Mouse (Mus musculus): ENCODE results near the gene Flt1. TPM values are rescaled to one million over a fixed set of nuclear protein-coding genes. Genes with fewer than 3 reads are reported as not detected.

The Flt1 gene
- 10 to 100 TPM; 72.0 to 79.5 TPM for total RNA-seq (2021)
- long read RNA-seq, experiment 1, full-length matches to known transcripts, result 8 of 24 reads
- long read RNA-seq, experiment 1, partial matches to known transcripts, result 12 of 24 reads
- long read RNA-seq, experiment 1, other reads (novel, unspliced or antisense), result 4 of 24 reads
- long read RNA-seq, experiment 2, full-length matches to known transcripts, result 3 of 10 reads
- long read RNA-seq, experiment 2, partial matches to known transcripts, result 1 of 10 reads
- long read RNA-seq, experiment 2, other reads (novel, unspliced or antisense), result 6 of 10 reads

DNA sequence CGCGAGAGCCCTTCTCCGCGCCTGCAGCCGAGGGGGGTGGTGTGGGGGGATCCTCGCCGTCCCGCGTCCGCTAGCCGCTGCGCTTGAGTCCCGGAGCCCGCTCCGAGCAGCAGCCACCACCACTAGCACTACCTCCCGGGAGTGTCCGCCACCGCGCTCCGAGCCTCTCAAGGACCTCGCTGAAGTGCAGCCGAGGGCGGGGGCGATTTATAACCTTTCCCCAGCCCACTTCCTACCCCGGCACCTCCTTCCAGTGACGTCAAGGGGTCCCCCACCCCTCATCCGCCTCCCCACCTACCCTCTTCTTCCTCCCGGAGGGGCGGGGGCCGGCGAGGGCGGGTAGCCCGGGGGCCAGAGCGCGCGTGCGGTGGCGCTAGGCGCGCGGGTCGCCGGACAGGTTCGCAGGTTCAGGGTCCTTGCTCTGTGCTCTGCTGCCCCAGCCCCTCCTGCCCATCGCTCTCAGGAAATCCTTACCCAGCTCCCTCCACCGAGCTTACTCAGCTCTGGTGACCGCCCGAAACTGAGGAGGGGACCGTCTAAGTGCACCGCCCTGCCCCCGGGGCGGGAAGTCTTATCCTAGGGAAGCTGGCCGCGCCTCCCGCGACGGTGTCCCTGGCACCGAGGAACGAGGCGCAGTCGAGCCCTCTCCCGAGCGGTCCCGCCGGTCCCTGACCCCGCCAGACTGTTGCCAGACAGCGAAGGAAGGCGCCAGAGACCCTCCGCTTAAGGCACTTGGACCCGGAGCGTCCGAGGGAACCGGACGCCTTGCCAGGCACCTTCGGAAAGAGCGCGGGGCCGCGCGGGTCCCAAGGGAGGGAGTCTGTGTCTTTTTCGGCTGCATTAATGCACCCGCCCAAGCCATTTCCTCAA lies at the start of gene Flt1:
TSS of gene Flt1 (minus strand) at position 181 of the 870 bp plus-strand sequence.
- peak; percentile 81 to 92 for DNase-seq

DNA sequence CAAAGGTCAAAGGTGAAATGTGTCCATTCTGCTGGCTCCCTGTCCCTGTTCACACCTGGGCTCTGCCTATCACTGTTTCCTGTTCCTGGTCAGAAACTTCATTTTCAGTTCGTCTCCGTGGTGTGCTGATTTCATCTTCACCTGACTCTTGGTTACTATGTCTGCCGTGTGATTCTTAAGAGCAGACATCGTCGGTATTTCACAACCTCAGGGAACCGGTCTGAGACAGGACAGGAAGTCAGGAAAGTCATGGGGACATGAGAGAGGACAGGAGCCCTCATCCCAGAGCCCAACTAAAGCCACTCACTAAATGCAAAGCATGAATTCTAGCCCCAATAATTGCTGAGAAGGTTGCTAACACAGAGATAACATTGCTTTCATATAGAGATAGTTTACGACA lies 49.4 kb upstream of the Flt1 start:
- no peak for DNase-seq

DNA sequence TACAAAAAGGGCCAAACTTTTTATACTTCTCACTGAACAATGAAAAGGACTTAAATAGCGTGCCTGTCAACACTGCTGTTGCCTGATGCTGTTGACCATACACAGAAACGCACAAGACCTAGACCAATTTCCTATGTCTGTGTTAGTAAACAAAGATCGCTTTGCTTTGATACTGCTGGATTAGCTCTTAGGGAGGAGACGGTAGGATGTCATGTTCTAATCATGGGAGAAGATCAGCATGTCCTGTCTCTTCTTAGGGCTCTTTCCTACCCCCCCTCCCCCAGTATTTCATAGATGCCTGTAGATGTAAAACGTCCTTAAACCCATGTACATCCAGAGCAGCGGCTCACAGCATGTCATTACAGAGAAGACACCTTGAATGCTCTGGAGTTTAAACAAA lies 44.1 kb upstream of the Flt1 start:
- DNase-seq, result no peak

DNA sequence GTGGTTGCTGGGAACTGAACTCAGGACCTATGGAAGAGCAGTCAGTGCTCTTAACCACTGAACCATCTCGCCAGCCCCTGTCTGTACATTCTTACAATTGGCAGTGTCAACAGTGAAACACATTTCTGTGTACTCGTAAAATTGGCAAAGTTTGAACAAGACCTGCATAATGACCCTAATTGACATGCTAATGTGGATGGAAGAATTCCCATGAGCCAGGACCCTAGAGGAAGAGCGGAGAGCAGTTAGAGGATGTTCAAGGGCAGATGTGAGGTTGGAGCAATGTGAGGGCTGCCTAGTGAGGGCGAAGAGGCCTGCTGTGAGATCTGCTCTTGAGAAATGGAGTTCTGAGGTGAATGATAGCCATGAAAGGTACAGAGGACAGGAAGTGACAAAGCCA lies 38.2 kb upstream of the Flt1 start:
- DNase-seq, result no peak

DNA sequence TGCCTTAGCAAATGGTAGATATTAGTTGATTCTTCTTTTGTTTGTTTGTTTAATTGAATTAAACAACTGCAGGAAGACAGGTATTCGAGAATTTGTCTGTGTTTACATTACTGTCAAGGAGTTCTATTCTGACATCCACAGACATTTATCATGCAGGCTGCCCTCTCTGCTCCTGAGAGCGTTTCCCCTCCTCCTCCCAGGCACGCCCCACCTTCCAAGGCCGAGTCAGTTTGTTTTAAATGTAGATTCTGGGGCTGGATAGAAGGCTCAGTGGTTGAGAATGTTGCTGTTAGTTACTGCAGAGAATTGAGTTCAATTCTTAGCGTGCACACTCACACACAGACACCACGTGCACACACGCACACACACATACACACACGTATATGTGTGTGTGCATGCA lies 36.2 kb upstream of the Flt1 start:
- no peak for DNase-seq

DNA sequence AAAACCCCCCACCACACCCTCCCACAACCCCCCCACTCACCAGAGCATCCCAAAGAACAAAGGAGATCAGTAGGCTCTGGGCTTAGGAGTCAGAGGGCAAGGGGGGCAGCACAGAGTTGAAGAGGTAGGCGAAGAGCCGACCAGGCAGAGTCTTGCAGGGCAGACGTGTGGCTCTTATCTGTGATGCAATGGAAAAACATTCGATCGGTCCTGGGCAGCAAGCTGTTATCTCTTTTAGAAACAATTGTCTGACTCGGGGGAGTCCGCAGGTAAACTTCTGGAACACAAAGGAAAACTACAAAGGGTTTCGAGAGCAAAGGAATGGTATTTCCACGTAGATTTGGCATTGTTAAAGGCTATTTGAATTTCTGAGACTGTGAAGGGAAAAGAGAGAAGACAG lies 35.5 kb upstream of the Flt1 start:
- DNase-seq, result no peak

DNA sequence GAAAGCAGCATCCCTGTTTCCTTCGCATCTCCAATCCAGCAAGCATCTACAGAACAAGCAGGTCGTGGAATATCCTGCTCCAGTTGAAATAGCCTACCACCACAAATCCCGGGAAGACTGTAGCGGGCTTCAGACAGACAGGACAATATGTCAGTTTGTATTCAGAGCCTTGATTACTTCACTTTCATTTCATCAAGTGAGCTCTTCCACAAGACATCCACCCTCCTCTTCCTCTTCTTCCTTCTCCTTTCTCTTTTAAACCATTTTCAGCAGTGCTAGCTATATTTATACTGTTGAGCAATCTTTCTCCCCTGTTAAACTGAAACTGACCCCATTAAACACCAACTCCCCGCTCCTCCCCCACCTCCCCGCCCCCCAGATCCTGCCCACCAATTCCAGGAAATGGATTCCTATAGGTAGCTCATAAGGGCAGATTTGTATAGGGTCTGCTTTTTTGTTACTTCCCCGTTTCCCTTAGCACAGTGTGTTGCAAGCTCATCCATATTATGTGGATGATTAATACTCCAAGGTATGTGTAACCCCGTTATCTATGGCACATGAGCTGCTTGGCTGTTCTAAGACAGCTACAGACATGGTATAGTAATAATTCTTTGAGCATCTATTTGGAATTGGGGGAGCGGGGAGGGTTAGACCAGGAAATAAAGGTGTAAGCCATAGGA lies 33.0 kb upstream of the Flt1 start:
- DNase-seq, result no peak

DNA sequence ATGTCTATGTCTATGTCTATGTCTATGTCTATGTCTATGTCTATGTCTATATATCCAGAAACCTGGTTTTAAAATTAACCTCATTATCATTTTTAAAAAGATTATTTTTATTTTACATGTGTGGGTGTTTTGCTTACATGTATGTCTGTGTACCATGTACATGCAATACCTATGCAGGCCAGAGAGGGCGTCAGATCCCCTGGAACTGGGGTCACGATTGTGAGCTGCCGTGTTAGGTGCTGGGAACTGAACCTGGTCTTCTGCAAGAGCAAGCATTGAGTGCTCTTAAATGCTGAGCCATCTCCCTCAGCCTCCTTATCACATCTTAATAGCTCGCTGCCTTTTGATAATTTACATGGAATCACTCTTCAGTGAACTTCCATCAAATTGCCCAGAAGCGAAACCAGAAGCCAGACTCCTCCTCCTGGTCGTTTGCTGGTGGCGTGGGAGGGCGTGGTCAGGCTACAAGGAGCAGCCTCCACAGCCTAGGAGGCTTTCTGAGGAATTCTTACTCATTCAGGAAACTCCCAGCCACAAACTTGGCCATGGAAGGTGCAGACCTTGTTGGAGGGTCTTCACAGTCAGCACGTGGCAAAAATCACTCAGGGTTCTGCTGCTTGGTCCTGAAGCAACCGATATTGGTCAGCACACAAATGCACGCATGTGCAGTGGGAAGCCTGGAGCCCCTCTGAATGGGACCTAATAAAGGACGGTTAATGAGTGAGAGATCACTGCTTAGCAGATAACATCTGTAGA lies 32.2 kb upstream of the Flt1 start:
- peak; percentile 61 to 70 for DNase-seq

DNA sequence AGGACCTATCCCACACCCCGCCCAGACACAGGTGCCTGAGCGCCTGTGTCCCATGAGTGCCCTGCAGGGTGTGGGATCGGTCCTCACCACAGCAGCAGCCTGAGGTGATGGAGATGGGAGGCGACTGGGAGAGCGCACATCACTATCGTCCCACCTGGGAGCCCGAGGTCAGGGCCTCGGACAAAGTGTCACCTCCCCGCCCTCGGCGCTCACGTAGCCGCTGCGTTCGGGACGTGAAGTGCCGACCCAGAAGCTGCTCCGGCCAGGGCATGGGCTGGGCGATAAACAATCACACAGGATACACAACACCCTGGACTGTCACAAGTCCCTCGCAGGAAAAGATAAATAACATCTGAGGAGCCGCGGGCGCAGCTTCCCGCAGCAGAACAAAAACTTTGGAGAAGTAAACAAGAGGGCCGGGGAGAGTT lies 27.1 kb upstream of the Flt1 start:
- DNase-seq, result peak; percentile 53 to 69

DNA sequence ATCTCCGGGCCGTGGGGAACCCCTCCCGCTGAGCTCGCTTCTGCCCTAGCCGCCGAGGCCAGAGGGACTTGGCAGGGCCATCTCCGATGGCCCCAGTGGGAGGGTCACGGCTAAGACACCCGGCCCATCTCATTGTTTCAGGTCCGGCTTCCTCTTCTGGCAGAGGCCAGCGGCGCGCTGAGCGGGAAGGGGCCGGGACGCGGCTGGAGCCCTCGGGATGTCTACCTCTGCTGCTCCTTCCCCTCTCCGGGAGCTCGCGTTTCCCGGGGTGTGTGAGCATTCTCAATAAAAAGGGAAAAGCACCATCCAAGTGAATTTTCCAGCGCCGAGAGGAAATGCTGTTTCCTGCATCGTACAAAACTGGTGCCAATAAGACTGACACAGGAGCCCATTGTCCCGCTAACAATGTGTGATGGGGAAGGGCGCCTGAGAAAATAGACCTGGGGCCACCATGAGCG lies 25.9 kb upstream of the Flt1 start:
- peak; percentile 70 to 92 for DNase-seq

DNA sequence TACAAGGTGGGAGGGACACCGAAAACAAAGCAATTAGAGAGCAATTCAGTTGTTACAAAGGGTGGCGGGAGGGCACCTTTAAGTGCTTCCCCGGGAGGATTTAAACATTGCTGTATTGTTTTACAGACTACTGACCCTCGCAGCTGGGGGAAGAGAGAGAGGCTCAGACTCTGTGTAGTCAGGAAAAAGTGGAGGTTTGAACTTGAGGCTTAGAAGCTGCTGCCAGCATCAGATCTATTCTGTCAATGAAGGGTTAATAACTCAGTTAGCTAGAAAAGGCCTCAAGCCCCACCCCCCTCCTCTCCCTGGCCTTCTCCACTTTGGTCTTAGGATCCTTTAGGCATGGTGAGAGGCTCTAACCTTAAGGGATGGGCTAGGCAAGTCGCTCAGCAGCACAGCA lies 24.2 kb upstream of the Flt1 start:
- no peak for DNase-seq

DNA sequence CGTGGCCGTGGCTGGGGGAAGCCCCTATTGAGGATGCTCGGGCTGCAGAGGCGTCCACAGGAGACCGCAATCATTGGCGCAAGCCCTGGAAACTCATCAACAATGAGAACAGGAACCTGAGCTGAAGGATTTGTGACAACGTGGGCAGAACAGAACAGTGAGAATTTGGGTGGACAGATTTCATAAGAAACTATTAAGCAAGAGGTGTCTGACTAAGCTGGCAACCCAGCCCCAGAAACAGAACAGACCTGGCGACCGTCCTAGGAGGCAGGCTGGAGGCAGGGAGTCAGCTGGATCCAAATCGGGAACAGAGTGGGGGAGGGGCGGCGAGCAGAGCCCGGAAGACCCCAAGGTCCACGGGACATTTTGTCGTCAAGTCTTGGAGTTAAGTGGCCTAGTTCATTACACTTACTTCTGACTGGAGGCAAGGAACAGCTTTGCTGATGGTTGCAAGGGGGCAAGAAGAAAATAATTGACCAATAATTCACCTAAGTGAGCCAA lies 22.3 kb upstream of the Flt1 start:
- peak; percentile 81 to 83 for DNase-seq

DNA sequence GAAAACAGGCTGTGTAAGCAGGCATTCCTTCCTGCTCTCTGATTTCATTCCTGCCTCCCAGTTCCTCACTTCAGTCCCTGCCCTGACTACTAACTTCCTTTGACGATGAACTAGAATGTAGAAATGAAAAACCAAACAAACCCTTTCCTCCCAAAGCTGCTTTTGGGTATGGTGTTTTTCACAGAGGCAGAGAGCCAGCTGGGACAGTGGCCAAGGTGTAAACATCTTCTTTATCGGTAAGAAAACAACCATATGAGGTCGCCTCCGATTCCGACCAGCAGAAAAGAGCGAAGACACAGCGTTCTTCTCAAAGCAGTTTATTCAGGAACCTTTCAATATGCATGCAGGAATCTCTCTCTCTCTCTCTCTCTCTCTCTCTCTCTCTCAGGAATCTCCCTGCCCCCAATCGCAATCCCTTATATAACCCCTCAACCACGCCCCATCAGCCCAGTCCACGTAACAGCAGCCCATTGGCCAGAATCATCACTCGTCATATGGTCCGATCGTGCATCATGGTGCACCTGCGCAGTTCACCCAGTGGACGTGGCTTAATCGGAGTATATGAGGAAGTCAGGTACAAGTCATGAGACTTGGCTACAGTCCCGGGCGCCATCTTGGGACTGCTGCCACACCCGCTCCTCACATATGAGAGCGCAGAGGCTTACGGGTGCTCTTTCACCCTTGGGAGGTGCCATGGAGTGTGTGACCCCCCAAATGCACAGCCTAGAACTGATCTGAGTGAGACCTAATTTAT lies 19.3 kb upstream of the Flt1 start:
- no peak for DNase-seq

DNA sequence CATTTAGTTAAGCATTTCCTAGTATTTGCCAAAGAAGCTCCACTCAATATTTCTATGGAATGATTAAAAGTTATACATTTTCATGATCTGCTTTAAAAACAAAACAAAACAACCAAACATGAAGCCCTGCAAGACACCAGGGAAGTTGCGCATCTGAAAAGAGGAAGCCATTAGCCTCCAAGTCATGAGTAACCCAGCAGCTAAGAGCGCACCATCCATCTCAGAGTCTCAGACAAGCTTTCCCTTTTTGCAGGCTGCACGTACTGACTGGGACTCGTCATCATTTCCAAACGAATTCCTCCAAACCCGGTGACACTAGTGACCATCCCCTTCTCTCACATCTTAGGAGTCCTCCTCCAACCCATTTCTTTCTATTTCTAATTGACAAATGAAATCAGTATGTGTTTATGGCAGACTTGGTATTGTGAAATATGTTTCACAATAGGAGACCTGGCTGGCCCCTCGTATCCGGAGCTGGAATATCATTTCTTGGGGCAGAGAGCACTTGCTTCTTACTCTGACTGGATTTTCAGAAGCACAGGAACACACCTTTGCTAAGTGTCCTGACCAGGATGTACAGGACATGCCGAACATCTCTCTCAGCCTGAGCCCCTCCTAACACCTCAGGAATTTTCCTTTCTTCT lies 16.8 kb upstream of the Flt1 start:
- DNase-seq, result no peak

DNA sequence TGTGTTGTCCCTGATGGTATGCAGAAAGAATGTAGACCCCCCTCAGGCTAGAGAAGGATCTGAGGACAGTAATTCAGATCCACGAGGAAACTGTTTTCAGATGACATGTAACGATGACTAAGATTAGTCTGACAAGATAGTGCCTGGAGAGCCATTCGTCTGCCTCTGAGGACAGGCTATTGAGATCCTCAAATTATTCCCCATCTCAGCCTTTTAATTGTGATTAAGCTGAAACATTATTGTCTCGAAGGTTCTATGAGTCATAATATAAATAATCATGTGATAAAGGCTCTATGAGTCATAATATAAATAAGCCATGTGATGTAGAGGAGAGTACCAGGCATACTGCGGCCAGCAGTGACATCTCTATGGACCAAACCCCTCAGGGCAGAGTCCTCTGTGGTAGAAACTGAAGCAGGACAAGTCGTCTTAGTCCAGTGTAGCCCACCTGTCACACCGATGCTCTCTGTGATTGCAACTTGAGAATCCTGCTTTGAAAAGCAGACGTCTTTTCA lies 11.0 kb upstream of the Flt1 start:
- DNase-seq, result no peak

DNA sequence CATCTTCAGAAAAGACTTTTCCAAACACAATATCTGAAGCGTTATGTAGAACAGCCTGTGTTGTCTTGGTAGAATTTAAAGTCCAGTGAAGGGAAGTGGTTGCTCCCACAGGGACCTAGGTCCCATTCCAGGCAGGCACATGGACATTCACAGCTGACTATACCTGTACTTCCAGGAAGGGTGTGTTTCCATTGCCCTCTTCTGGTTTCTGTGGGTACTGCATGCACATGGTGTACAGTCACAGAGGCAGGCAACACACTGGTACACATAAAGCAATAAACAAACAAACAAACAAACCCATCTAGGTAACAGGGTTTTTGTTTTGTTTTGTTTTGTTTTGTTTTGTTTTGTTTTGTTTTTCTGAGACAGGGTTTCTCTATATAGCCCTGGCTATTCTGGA lies 7.9 kb upstream of the Flt1 start:
- DNase-seq, result no peak

DNA sequence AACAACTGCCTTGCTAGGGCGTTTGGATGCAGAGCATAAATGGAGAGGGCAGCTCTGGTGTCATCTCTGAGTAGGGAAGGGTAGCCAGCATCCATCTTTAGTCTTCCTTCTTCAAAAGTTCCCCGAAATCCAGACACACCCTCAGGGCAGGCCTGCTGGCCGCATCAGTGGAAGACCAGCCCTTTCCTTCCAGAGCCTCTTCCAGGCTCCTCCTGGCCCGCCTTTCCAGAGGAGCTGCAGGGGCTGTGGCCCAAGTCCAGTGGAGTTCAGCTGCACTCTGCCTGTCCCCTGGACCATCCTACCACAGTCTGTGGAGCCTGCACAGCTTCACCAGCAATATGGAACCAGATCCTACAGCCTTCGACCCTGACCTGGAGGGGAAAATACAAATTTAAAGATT lies 7.1 kb upstream of the Flt1 start:
- DNase-seq, result peak in 1 of 2 experiments; percentile 69

DNA sequence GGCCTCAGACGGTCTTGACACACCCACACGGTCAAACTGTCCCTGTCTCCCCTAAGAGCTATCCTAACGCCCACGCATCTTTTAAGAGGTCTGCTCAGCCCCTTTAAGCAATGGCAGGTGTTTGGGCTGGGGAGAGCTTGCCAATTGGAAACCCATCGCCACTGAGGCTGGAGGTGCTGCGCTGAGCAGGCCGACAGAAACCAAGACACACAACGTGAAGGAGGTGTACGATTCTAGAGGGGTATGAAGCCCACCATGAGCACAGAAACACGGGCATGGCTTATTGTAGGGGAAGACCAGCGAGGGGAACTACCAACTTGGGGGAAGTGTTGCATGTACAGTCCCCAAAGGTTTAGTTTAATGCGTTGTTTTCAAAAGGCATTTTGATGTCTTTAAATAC lies 1.7 kb upstream of the Flt1 start:
- DNase-seq, result no peak

DNA sequence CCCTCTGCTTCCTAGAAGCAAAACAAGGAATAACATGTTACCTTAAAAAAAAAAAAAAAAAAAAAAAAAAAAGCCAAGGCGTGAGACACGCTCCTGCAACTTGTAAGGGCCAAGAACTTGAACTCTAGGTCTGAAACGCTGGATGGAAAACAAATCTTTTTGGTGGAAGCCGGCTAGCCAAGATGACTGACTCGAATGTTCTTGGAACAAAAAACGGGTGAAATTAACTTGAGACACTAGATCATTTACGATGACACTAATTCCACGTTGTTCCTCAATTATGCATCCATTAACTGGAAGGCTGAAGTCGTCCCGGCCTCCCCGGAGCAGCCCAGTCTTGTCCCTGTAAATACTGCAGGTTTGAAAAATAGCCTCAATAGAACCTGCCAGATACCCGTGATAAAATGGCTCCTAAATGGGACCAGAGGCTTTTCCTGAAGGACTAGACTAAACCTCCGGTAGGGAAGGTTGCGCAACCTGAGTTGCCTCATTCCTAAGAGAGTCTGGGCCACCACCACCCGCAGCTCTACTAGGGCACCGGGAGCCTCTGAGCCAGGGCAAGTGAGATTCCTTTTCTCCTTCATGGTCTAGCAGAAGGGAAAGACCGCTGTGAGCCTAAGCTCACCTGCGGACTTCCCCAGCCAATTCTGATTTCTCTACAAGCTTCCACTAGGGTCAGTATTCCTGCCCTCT lies 1.0 kb upstream of the Flt1 start:
- peak; percentile 42 to 52 for DNase-seq
